Mouse (Mus musculus): ENCODE data around the gene Gstm4.
"Not testable (repeated sequence)": the region's sequence is repeated elsewhere in the genome, so short reads cannot be mapped to it uniquely, and the experiment has no call there.

Gene Gstm4

GRCm38 (mm10) chr3:108069231-108069870, 24.7 kb upstream of the Gstm4 start:
- no peak for DNase-seq

- no peak for DNase-seq
Observed at GRCm38 (mm10) chr3:108068826-108069225, 24.1 kb upstream of the Gstm4 start.

GRCm38 (mm10) chr3:108067370-108067934, 22.8 kb upstream of the Gstm4 start:
- no peak for DNase-seq

- DNase-seq: no peak
Observed at GRCm38 (mm10) chr3:108065551-108065950, 20.9 kb upstream of the Gstm4 start.

DNA sequence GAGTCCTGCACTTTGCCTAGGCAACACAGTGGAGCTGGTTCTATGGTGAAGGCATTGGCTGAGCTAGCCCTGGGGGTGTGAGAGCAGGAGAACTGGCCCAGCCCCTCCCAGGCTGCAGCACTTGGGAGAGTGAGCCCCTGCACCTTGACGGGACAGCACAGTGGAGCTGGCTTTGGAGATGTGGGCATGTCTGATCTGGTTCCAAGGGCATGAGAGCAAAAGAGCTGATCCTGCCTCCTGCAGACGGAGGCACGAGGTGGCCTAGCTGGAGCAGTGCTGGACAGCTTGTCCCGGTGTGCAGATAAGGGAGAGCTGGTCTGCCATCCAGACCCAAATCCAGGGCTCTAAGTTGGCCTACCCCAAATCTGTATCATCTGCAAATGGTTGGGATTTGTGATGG, 20.0 kb upstream of the Gstm4 start:
- no peak for DNase-seq

- DNase-seq: no peak
Observed at GRCm38 (mm10) chr3:108062648-108063047, 18.0 kb upstream of the Gstm4 start.

DNA sequence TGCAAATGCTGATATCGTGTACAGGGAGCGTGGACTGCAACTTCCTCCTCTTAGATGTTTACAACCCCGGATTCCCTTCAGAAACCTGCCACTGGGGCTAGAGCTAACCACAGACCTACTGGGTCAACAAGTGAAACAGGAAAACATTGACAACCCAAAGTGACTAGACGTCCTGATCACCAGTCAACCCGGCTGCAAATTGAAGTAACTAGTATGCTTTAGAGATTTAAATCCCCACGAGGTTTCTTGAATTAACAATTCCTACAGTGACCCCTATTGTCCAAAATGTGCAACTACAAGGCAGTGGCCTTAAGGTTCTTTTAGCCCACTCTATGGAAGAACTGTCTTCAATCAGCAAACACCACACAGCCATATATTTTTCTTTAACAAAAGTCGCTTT, 16.7 kb upstream of the Gstm4 start:
- no peak for DNase-seq

- no peak for DNase-seq
Observed at GRCm38 (mm10) chr3:108050493-108050892, 5.8 kb upstream of the Gstm4 start.

- no peak for DNase-seq
Observed at GRCm38 (mm10) chr3:108048306-108048705, 3.6 kb upstream of the Gstm4 start.

DNA sequence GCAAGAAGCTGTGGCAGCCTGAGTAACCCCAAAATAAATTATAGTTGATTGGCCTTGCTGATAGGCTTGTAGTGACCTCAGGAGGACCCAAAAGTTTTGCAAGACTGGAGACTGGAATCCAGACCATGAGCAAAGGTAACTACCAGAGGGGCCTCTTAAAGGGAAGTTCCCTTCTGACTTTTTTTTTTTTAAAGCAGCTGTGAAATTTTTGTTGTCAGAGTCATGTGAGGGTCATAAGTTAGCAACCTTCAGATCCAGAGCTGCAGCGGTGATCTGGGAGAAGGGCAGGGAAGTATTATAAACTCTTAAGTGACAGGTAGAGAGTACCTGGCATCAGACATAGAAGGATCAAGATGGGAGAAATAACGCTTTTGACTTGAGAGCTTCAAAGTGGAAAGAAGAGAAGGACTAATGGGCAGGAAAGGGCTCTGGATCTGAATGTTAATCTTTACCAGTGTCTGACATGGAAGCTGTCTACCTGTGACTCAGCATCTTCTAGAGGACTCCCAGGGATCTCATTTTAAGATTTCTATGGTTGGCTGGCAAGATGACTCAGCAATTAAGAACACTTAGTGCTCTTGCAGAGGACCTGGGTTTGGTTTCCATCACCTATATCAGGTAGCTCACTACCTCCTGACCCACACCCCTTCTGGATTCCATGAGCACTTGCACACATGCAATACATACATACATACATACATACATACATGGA, 2.4 kb upstream of the Gstm4 start:
- no peak for DNase-seq

GRCm38 (mm10) chr3:108033156-108033555, 11.5 kb downstream of the Gstm4 start:
- DNase-seq: no peak

- no peak for DNase-seq
Observed at GRCm38 (mm10) chr3:108032113-108032512, 12.6 kb downstream of the Gstm4 start.

- no peak for DNase-seq
Observed at GRCm38 (mm10) chr3:108028641-108029365, 15.9 kb downstream of the Gstm4 start.

GRCm38 (mm10) chr3:108026597-108026996, 18.1 kb downstream of the Gstm4 start:
- DNase-seq: no peak

DNA sequence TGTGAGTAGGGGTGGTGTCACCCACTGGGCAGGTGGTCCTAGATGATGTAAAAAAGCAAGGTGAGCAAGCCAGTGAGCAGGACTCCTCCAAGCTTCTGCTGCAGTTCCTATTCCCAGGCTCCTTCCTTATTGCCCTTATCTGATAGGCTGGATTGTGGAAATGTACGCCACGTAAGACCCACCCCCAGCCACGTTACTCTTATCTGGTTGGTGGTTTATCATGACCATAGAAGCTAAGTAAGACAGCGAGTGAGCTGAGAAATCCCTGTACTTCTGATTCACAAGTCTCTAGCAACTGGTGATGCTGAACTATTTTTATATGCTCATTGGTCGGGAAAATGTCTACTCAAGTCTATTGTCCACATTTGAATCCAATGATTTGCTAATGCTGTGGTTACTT, 18.6 kb downstream of the Gstm4 start:
- no peak for DNase-seq

GRCm38 (mm10) chr3:108025318-108025717, 19.4 kb downstream of the Gstm4 start:
- no peak for DNase-seq

DNA sequence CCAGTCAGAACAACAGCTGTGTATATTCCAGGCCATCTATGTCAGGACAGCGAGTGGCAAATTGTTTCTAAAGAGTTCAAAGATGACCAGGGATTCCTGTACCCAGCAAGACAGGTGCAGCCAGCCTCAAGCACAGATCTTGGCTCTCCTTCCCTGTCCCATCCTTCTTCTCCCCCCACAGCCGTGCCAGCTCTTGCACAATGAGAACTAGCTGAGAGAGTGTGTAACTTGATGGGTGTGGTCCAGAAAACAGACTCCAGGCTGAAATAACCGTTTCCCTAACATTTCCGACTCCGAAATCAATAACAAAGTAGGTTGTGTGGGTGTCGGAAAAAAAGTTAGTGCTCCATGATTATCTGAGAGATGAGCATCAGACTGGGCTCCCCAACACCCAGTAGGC, 22.0 kb downstream of the Gstm4 start:
- no peak for DNase-seq

- not testable (repeated sequence) for DNase-seq
Observed at GRCm38 (mm10) chr3:108020351-108021022, 24.2 kb downstream of the Gstm4 start.

- DNase-seq: not testable (repeated sequence)
Observed at GRCm38 (mm10) chr3:108019226-108019625, 25.5 kb downstream of the Gstm4 start.

- DNase-seq: no peak
Observed at GRCm38 (mm10) chr3:108018190-108018820, 26.4 kb downstream of the Gstm4 start.

DNA sequence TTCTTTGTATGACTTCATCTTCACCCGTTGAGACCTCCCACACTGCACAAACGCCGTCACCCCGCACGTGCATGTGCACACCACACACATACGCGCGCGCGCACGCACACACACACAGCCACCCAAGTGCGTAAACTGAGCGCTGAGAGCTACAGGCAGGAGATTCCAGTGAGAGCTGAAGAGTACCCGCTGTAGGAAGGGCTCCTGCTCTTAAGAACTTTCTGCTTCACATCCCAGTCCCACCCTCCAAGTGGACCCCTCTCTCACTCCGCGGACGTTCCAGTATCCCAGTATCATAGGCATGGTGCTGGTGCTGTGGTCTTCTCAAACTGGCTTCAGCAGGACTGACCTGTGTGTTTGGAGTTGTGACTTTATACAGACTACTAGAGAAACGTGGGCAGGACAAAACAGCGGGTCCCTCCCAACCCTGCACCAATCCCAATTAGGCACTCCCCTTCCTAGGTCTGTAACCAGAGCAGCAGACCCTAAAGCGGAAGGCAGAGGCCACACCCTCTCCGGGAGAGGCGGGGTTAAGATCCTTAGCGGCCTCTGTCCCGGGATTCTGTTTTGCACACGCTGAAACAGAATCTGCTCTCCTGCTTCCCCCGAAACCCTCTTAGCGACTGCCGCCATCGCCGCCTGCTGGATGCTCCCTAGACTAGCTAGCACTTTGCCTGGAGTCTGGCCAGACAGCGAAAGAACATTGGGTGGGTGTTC, 27.1 kb downstream of the Gstm4 start, which contains the start of gene Gstm1:
Gene Gstm1, minus strand, starts transcription at position 501 of the 717 bp plus-strand sequence.
- DNase-seq: peak; percentile 91

DNA sequence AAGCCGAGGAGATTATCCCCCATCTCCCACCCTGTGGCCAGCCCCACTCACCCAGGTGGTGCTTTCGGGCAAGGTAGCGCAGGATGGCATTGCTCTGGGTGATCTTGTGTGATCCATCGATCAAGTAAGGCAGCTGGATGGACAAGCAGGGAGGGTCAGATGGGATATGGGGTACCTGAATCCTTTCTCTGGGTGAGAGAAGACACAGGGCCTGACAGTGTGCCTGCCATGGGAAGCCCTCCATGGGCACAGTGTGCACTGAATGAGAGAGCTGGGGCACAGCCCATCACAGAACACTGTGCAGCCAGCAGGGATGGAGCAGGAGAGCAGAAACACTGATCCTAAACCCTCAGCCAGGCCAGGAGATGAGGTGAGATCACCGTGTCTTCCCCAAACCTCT, 28.2 kb downstream of the Gstm4 start:
- DNase-seq: not testable (repeated sequence)
